ENCODE assay signal across 7 mouse cellular contexts in genomic region chr7:16129421-16129845, GRCm38 (mm10). TPM values are rescaled to one million over a fixed set of nuclear protein-coding genes. Genes with fewer than 3 reads are reported as not detected.
DNase-seq lines count a peak whose midpoint lies in the region; ATAC-seq lines count a peak whose summit lies in the region.

TSS of gene Slc8a2 (plus strand) at chr7:16129826.

- DNase-seq in adrenal gland, adult 8-10 months: peak; percentile 55
- peak; percentile 88 for DNase-seq in embryo, embryonic 10 days (ENCODE audit: low spot score)
- DNase-seq in gastrocnemius, postnatal 14 days: peak; percentile 70
- DNase-seq in intestine, embryonic 14.5 days (ENCODE audit: low spot score): no peak
- DNase-seq in left cerebral cortex, postnatal 14 days (ENCODE audit: low spot score in 2 of 2): peak; percentile 92 to 94
- DNase-seq in right cerebral cortex, postnatal 36 days (ENCODE audit: low spot score in 2 of 2): peak; percentile 90 to 92

- H3K36me3 ChIP-seq in intestine, embryonic 14.5 days (ENCODE audit: control insufficient read depth, insufficient read depth, low read length): peaks cover 21% of the 10 kb centered on the region; the same call in 1 of the 2 replicates

- H3K9me3 ChIP-seq in intestine, embryonic 14.5 days (ENCODE audit: control insufficient read depth, low read length): no peaks in the 10 kb centered on the region

- H3K4me3 ChIP-seq in intestine, embryonic 14.5 days (ENCODE audit: low read depth, low read length): peak within 1 kb of the TSS; percentile 52

- peaks cover 28% of the 10 kb centered on the region for H3K4me1 ChIP-seq in intestine, embryonic 14.5 days (replicated peaks; ENCODE audit: control insufficient read depth, insufficient read depth, low read length)

- 1% methylated on average over 12 of the region's 12 CpGs for WGBS in intestine, embryonic 14.5 days

- peak within 1 kb of the TSS; percentile 77; the same call in 1 of the 2 replicates for H3K27ac ChIP-seq in intestine, embryonic 14.5 days (ENCODE audit: low read depth)

- H3K9ac ChIP-seq in intestine, embryonic 14.5 days (ENCODE audit: low read length): peak within 1 kb of the TSS; percentile 46

- intact Hi-C loops in gastrocnemius, postnatal 14 days (cut with DNase I; ENCODE audit: low total_unique reads): no loop called here
- intact Hi-C loops in left cerebral cortex, postnatal 14 days (cut with DNase I): no loop called here

- H3K27me3 ChIP-seq in intestine, embryonic 14.5 days (replicated peaks; ENCODE audit: control insufficient read depth, insufficient read depth, low read length): no peaks in the 10 kb centered on the region

- peak within 1 kb of the TSS; percentile 65 for H3K4me2 ChIP-seq in intestine, embryonic 14.5 days (ENCODE audit: low read length)

- peak; percentile 82 for ATAC-seq in intestine, embryonic 14.5 days (replicated peaks; ENCODE audit: low FRiP score, low TSS enrichment, low read depth)
- ATAC-seq in megakaryocyte-erythroid progenitor cell, adult 5-6 weeks (replicated peaks; ENCODE audit: low FRiP score, low TSS enrichment, poor library complexity, severe bottlenecking): peak; percentile 77

RNA-seq across cellular contexts. Expression of gene Slc8a2, which starts in this region (rescaled TPM):
- total RNA-seq in adrenal gland, adult 8-10 months (2022): 1 to 10 TPM; 2.8 to 5.5 (median 4.1) TPM
- under 1 TPM; 0.24 to 0.25 TPM for total RNA-seq in gastrocnemius, postnatal 14 days (2021)
- 0.23 and 0.38 TPM in 2 replicates for polyA plus RNA-seq in intestine, embryonic 14.5 days (2014; fragmentation: Nextera tagmentation; extraction: Ambion mirVana)
- total RNA-seq in left cerebral cortex, postnatal 14 days (2021): 100 to 1,000 TPM; 343 to 360 TPM
- total RNA-seq in megakaryocyte-erythroid progenitor cell, adult 5-6 weeks (2014; fragmentation: Nextera tagmentation): 0.07 TPM in 1 of 2 replicates, not detected in the other
- total RNA-seq in megakaryocyte-erythroid progenitor cell, adult 5-6 weeks (2017): not detected in 2 replicates

Comparison
In these comparisons a context has a peak if more than half of its experiments do, and no peak if none do; other contexts are left out.
1. RNA of gene Slc8a2 (total RNA-seq): 343 to 360 TPM in left cerebral cortex, postnatal 14 days; 2.8 to 5.5 TPM in adrenal gland, adult 8-10 months, 0.24 to 0.25 TPM in gastrocnemius, postnatal 14 days and 0.07 TPM in megakaryocyte-erythroid progenitor cell, adult 5-6 weeks; every median in the first group is over 10 times any median in the second.
2. Peak in DNase-seq in gastrocnemius, postnatal 14 days; RNA of the gene not detected or under 1 TPM.
3. Peak in ATAC-seq, H3K4me3 ChIP-seq, H3K27ac ChIP-seq, H3K9ac ChIP-seq and H3K4me2 ChIP-seq in intestine, embryonic 14.5 days; RNA of the gene not detected or under 1 TPM.
4. Peak in ATAC-seq in megakaryocyte-erythroid progenitor cell, adult 5-6 weeks; RNA of the gene not detected or under 1 TPM.